Mouse (Mus musculus) A20 (cell line): ENCODE data around the gene Hist2h2bb.

Experiments
- DNase-seq: peaks from one replicate; pipeline ENCODE4 v3.0.0-alpha.2; 2011; ENCODE audit warnings: low read depth, low spot score

The Hist2h2bb gene

DNA sequence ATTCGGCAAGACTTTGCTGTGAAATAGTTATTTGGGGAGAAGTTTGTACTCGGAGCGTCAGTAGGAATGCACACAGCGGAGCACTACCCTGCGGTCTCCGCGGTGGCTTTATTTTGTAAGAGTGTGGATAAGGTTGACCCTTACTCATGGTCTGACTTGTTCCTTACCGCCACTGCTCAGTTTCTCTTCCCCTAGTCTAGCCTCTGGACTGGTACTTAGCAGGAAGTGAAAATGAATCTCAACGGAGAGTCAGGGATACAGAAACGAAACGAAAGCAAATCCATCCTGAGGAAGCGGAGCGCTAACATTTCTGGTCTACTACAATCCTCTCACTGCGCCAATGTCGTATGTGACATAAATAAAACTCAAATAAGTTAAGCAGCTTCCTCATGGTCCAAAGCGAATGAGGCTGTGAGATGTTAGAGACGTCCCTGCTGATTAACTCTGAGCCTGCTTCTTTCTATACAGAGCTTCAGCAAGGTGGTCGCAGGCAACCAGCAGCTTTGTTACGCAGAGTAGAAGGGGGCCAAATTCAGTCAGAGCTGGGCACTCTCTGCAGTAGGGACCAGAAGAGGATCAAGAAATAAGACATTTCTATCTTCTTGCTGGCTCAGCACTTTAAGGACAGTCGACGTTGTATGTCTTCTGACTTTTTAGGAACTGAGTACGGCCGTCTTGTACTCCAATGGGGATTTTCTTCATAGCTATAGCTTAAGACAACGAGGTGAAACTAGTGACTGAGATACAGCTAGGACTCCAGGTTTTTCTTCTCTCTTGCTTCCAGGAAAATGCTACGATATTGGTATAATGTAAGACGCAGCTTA, 31.4 kb downstream of the Hist2h2bb start:
- peak; percentile 75 for DNase-seq

DNA sequence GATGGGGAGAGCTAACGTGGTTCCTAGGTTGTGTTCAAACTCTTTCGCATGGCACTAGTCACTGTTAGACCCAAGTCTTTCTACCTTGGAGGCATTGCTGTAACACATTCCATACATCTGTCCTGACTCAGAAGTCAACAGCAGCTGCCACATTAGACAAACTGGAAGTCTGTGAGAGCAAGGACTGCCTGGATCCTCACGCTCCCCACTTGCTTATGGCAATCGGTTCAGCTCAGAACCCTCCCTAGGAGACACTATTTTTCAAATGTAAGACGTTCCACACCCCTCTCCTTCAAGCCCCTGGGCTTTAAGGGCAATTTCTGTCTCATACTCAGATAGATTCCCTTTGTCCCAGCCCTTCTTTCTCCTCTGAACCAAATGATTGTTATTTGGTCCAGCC, 32.5 kb downstream of the Hist2h2bb start:
- no peak for DNase-seq

DNA sequence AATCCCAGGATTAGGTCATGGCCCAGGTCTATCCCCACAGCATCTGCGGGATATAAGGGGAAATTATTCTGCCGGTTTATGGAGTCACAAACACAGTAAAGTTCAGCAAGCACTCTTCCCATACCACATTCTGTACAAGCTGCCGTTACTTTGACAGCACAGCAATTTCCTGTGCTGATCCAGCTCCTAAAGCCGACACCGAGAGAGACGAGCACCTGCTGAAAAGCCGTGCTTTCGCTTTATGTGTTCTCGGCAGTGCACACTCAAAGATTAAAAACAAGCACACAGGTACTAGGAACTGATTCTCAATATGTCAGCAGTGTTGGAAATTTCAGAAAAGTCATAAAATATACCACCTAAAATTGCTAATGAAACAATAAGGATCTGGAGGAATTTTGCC, 37.0 kb downstream of the Hist2h2bb start:
- DNase-seq, result no peak

DNA sequence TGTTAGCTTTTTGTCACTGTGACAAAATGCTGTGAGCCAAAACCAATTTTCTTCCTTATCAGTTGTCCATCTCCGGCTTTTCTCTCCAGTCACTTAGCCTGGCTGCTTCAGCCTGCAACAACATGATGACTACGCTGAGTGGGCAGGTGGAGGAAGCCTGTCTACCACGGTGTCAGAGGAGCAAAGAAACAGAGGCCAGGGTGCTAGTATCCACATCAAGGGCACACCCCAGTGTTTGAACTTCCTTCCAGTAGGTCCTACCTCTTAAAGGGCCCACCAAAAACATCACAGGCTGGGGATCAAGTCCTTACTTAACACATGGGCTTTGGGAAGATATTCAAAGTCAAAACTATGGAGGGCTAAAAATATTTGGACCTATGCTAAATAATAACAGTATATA, 39.9 kb downstream of the Hist2h2bb start:
- no peak for DNase-seq

DNA sequence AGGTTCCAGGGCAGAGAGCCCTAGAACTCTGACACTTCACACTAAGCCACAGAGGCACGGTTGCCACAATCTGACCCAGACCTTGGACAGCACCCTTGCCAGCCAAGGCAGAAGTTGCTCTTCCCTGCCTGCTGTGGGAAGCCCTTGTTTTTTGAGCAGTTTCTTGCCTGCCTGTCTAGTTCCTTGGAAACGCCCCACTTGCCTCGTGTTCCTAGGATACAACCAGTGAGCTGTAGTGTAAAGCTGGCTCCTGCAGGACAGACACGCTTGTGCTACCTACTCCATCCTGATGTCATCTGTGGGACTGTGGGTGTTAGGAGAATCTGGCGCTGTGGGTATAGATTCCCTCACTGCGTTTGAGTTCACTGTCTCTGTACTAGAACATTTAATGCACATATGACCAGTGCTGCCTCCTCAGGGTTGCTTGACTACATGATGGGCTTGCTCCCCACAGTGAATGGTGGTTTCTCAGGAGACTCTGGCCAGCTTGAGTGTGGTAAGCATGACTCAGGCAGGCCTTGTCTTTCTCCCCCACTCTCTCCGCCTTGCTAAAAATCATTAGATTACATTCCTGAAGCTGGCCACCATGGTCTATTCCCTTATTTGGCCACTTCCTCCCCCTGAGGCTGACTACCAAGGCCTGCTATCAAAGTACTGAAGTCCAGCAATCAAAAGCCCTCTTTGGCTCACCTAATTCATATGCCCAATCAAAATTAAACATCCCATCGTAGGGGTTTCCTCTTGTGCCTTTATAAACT, 43.0 kb downstream of the Hist2h2bb start:
- DNase-seq, result no peak
